Mouse (Mus musculus): ENCODE data around the gene Acacb. TPM values are rescaled to one million over a fixed set of nuclear protein-coding genes. Genes with fewer than 3 reads are reported as not detected.
A peak's percentile ranks its signal among the peaks of the same experiment; 100 is the strongest.

Acacb gene
- total RNA-seq, 2 experiments from 2014 or later = 2.8 to 6.2 TPM

DNA sequence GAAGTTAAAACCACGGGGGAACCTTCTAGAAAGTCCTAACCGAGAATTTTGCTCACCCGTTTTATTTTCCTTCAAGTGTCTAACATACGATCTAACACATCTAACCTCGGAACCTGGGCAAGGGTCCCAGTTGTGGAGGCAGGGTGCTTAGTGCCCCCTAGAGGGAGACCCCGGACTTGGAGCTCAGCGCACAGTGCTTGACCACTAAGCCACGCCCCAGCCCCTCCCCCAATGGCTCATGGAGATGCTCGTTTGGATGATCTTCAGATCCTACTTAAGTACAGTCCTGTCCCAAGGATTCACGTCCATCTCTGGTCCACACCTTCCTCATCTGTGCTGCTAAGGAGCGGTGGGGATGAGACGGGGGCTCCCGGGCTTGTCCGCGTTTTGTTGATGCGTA, 28.3 kb downstream of the Acacb start:
- peak in 1 of 2 experiments; percentile 20 for DNase-seq (ENCODE audit: low spot score in 2 of 2)

DNA sequence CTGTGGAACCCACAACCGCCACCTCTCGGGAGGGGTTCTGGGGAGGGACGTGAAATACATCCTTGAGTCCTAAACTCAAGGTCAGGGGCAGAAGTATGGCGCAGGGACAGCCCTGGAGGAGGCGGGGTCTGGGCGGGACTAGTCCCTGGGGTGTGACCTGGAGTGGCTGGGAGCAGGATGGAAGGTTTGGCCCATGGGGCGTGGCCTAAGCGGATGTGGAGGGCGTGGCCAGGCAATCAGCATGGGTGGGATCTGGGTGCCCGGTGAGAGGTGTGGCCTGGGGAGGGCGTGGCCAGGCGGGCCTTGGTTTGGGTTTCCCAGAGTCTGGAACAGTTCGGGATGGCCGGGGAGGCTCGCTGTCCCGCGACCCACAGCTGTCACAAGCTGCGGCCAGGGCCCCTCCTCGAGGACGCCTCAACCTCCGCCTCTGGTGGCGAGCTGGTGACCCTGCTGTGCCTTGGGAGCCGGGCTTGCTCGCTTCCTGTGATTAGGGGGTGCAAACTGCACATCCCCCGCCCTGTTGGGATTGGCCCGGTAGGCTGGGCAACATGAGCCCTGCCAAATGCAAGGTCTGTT, 29.3 kb downstream of the Acacb start:
- peak; percentile 54 to 59 for DNase-seq (ENCODE audit: low spot score in 2 of 2)

DNA sequence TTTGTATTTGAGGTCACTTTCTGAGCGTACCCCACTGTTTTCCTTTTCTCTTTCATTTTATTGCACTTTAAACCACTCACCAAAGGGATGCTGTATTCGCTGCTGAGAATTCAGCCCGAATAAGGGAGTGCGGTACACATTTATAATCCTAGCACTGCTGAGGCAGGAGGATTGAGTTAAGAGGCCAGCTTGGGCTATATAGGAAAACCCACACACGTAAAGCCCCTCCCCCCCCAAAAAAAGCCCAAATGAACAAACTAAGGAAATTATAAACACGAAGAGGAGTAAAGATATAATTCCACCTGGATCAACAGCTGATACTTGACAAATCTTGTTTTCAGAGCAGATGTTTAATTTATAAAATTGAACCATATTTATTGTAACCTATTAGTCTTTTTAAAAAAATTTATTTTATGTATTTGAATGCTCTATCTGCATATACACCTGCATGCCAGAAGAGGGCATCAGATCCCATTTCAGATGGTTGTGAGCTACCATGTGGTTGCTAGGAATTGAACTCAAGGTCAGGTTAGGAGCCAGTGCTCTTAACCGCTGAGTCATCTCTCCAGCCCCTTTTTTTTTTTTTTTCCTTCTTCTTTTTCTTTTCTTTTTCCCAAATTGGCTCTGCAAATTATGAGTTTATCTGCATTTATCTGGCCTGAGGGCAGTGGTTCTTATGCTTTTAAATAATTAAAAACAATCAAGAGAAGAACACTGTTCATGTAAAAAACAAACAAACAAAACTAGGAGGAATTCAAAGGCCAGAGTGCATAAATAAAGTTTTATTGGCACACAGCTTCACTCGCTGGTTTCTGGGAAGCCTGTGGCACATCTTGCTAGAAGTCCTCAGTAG, 30.4 kb downstream of the Acacb start:
- DNase-seq (ENCODE audit: low spot score in 2 of 2) = no peak

DNA sequence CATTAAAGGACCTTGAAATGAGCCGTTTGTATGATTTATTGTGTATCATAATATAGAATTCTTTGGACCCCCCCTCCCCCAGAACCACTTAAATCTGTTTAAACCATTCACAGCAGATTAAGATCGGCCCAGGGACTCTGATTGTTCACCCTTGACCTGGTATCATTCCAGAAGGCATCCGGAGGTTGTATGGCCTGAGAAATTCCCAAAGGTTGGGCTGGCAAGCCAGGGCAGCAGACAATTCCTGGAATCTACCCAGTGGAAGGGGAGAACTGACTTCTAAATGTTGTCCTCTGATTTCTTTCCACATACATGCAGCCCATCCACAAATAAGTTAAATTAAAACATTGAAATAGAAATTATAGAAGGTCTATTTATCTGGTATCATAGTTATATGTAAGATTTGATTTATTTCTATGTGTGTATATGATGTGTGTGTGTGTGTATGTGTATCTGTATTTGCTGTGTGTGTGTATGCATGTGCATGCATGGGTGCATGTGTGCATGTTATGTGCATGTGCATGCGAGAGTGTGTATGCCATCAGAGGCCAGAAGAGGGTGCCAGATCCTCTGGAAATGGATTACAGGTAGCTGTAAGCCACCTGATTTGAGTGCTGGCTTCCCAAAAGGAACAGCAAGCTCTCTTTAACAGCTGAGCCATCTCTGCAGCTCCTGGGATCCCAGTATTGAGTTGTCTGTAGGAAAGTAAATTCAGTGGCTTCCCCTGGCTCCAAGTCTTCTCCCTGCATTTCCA, 31.8 kb downstream of the Acacb start:
- DNase-seq (ENCODE audit: low spot score in 2 of 2) = no peak

- DNase-seq (ENCODE audit: low spot score in 2 of 2) = no peak
These were observed 33.2 kb downstream of the Acacb start for GRCm38 (mm10) chr5:114179541-114179940.

- DNase-seq (ENCODE audit: low spot score in 2 of 2) = no peak
These were observed 37.2 kb downstream of the Acacb start for GRCm38 (mm10) chr5:114183493-114183892.

- no peak for DNase-seq (ENCODE audit: low spot score in 2 of 2)
These were observed 40.8 kb downstream of the Acacb start for GRCm38 (mm10) chr5:114187108-114187507.

DNA sequence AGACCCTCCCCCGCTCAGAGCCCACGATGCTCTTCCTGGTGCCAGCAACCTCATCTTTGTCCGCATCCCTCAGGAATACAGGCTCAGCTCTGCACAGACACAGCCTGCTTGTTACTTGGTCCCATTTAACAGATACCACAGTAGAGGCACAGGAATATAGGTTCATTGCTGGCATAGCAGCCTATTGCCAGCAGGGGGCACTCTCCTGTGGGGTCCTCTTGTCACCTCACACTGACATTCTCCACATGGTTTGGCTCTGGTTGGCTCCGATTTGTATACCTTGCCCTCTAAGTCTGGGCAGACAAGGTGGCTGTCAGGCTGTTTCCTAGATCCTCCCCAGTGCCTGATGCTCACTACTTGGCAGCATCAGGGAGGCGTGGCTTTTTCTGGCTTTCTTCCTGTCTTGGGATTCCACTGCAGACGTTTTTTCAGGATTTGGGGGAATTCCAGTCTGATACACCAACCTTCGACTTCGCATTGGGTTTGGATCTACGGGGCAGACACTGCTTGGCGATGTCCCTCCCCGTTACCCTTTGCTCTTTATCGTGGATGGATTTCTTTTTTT, 42.6 kb downstream of the Acacb start:
- DNase-seq (ENCODE audit: low spot score in 2 of 2) = no peak

DNA sequence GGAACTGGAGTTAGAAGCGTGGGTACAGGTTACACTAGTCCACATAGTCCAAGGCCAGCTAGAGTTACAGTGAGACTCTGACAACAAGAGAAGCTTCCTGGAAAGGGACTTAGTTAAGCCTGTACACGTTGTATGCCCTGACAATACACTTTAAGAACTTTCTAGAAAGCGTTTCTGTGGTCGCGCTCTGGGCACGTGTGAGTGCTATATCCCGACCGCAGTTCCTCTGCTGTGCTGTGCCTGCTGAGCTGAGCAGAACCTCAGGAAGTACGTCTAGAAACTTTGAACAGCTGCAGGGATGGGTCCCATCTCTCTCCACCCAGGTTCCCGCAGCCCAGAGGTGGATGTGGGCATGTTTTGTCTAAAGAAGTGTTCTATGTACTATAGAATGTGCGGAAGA, 47.8 kb downstream of the Acacb start:
- no peak for DNase-seq (ENCODE audit: low spot score in 2 of 2)

- peak in 1 of 2 experiments; percentile 8 for DNase-seq (ENCODE audit: low spot score in 2 of 2)
These were observed 52.9 kb downstream of the Acacb start for GRCm38 (mm10) chr5:114199116-114199777.

DNA sequence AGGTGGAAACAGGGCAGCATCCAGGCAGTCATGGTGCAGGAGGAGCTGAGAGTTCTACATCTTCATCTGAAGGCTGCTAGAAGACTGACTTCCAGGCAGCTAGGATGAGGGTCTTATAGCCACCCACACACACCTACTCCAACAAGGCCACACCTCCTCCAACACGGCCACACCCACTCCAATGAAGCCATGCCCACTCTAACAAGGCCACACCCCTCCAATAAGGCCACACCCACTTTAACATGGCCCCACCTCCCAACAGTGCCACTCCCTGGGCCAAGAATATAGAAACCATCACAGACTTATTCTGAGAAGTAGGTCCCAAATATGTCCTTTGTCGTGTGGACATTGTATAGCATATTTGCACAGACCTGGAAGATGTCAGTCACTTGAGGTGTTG, 59.8 kb downstream of the Acacb start:
- DNase-seq (ENCODE audit: low spot score in 2 of 2) = no peak

- no peak for DNase-seq (ENCODE audit: low spot score in 2 of 2)
These were observed 66.8 kb downstream of the Acacb start for GRCm38 (mm10) chr5:114213183-114213582.

DNA sequence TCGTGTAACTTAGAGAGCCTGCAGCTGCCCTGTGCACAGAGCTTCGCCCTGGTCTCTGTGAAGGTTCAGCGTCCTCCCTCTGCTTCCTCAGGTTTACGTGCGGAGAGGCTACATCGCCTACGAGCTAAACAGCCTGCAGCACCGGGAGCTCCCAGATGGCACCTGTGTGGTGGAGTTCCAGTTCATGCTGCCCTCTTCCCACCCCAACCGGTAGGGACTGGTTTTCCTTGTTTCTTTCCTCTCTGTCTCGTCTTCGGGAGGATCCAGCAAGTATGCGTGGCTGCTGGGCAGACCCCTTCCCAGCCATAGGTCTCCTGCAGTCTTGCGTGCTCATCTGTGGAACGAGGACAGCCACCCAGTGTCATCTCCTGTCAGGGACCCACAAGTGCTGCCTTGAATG, 72.4 kb downstream of the Acacb start:
- no peak for DNase-seq (ENCODE audit: low spot score in 2 of 2)

DNA sequence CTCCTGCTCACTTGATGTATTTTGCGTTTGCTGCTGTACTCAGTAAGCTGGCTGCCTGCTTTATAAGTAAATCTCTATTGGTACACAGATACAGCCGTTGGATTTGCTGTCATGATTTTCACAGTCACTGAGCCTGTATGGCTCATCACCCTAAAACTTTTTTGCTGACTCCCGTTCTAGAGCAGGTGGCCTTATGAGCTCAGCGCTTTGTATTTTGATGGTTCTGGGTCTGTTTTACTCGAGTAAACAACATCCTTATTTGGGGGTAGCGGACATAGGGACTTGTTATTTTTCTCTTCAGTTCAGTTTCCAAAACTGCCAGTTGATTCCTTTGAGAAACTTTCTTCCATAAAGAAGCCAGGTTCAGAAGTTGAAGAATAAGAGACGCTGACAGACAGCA, 79.7 kb downstream of the Acacb start:
- no peak for DNase-seq (ENCODE audit: low spot score in 2 of 2)

DNA sequence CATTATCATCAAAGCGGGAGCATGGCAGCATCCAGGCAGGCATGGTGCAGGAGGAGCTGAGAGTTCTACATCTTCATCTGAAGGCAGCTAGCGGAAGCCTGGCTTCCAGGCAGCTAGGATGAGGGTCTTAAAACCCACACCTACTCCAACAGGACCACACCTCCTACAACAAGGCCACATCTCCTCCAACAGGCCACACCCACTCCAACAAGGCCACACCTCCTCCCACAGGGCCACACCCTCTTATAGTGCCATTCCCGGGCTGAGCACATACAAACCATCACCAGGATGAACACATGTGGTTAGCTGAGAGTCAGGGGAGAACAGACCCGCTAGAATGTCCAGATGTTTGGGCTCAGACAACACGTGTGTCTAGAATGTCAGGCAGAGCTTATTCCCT, 82.6 kb downstream of the Acacb start:
- no peak for DNase-seq (ENCODE audit: low spot score in 2 of 2)

DNA sequence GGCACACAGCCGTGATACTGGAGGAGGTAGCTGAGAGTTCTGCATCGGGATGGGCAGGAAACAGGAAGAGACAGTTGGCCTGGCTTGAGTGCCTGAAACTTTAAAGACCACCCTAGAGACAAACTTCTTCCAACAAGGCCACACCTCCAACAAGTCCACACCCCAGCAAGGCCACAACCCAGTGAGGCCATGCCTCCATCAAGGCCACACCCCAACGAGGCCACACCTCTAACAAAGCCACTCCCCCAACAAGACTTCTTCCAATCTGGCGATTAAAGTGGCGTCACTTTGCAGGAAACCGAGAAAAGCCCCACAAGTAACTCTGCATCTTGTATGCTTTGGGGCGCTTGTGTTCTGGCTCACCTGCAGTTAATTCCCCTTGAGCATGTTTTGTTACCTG, 92.6 kb downstream of the Acacb start:
- no peak for DNase-seq (ENCODE audit: low spot score in 2 of 2)

DNA sequence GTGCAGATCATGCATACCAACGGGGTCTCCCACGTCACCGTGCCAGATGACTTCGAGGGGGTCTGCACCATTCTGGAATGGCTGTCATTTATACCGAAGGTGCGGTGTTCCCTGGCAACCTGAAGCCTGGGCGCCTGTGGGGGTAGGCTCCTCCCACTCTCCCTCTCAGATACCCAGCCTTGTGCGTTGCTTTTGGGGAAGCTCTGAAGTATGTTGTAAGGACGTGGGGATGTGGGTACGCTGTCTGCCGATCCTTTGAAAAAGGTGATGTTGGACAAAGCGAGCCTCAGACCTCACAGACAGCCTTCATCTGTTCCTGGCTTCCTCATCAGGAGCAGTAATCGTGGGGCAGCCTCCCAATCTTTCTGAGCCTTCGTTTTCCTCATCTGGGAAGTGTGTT, 93.4 kb downstream of the Acacb start:
- DNase-seq (ENCODE audit: low spot score in 2 of 2) = no peak

GRCm38 (mm10) chr5:114246465-114246864, 100.1 kb downstream of the Acacb start:
- DNase-seq (ENCODE audit: low spot score in 2 of 2) = no peak

DNA sequence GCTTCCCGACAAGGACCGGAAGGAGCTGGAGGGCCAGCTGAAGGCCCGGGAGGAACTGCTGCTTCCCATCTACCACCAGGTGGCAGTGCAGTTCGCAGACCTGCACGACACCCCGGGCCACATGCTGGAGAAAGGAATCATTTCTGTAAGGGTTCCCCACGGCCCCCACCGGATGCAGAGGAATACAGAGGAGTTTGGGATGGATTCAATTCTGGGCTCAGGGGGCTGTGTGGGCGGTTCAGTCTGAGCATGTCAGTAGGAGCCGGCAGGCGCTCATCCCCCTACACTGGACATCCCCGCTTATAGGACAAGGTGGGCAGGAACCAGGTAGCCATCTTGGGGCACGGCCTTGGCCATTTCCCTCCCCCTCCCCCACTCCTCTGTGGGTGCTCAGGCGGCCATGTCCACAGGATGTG, 101.8 kb downstream of the Acacb start:
- peak; percentile 64 to 74 for DNase-seq (ENCODE audit: low spot score in 2 of 2)

DNA sequence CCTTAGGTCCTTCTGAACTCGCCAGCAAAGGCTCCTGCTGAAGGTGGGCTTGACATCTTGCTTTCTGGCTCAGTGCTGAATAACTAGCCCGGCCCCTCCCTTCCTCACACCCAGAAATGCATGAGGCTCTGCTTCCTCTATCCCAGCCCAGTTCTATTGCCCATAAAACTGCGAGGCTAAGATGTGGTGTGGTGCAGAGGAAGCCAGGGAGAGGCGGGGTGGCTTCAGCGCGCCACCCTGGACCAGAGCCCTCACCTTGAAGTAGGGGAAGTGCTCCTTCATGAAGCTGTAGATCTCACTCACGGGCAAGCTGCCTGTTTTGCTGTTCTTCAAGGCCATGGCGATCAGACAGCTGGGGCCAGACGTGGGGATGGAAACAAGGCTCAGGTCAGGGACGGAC, 113.2 kb downstream of the Acacb start:
- no peak for DNase-seq (ENCODE audit: low spot score in 2 of 2)

GRCm38 (mm10) chr5:114261494-114261893, 115.2 kb downstream of the Acacb start:
- DNase-seq (ENCODE audit: low spot score in 2 of 2) = no peak
